Mouse (Mus musculus): ENCODE data around the gene Gm20388. TPM values are rescaled to one million over a fixed set of nuclear protein-coding genes. Genes with fewer than 3 reads are reported as not detected.

The Gm20388 gene
- polyA plus RNA-seq, 1 experiment from 2014 or later = 1.7 TPM

GRCm38 (mm10) chr8:122711480-122711879 is 2800.8 kb downstream of the Gm20388 start:
- no peak for DNase-seq (ENCODE audit: low spot score)
- Histone ChIP-seq H3K27me3 (ENCODE audit: insufficient read depth, poor library complexity, severe bottlenecking) (peaks cover 36% of the 10 kb centered on the region; the same call in 1 of the 2 replicates), H3K4me3 (no peak overlapping the region), H3K4me1 (replicated peaks) (peaks cover 40% of the 10 kb centered on the region), H3K36me3 (no peaks in the 10 kb centered on the region), H3K27ac (no peak overlapping the region), H3K9me3 (no peaks in the 10 kb centered on the region)
- WGBS = 69% methylated on average over 3 of the region's 3 CpGs

- Histone ChIP-seq H3K4me3 (no peak overlapping the region), H3K27me3 (ENCODE audit: insufficient read depth, poor library complexity, severe bottlenecking) (peaks cover 37% of the 10 kb centered on the region; the same call in 1 of the 2 replicates), H3K36me3 (no peaks in the 10 kb centered on the region), H3K9me3 (no peaks in the 10 kb centered on the region), H3K4me1 (replicated peaks) (peaks cover 36% of the 10 kb centered on the region), H3K27ac (no peak overlapping the region)
- DNase-seq (ENCODE audit: low spot score) = no peak
- WGBS = 84% methylated on average over 11 of the region's 11 CpGs
Measured at GRCm38 (mm10) chr8:122711891-122712365, 2801.3 kb downstream of the Gm20388 start.

- H3K27ac ChIP-seq = 0 out of 2 replicates have a peak overlapping the region, but pooled peaks have one; percentile 53
Measured at GRCm38 (mm10) chr8:122712411-122713156, 2801.9 kb downstream of the Gm20388 start.

GRCm38 (mm10) chr8:122713157-122713518 is 2802.5 kb downstream of the Gm20388 start:
- Histone ChIP-seq H3K4me3 (no peak overlapping the region), H3K4me1 (replicated peaks) (peaks cover 39% of the 10 kb centered on the region), H3K27me3 (ENCODE audit: insufficient read depth, poor library complexity, severe bottlenecking) (peaks cover 36% of the 10 kb centered on the region; the same call in 1 of the 2 replicates), H3K9me3 (no peaks in the 10 kb centered on the region), H3K36me3 (no peaks in the 10 kb centered on the region), H3K27ac (no peak overlapping the region)
- DNase-seq (ENCODE audit: low spot score) = no peak
- WGBS = 89% methylated on average over 5 of the region's 5 CpGs

More at GRCm38 (mm10) chr8:122712411-122713156, 2801.9 kb downstream of the Gm20388 start:
- no peaks in the 10 kb centered on the region for H3K9me3 ChIP-seq
- no peak overlapping the region for H3K4me3 ChIP-seq
- H3K4me1 ChIP-seq (replicated peaks) = peaks cover 35% of the 10 kb centered on the region
- H3K36me3 ChIP-seq = no peaks in the 10 kb centered on the region
- DNase-seq (ENCODE audit: low spot score) = no peak
- peaks cover 40% of the 10 kb centered on the region; the same call in 1 of the 2 replicates for H3K27me3 ChIP-seq (ENCODE audit: insufficient read depth, poor library complexity, severe bottlenecking)
- 76% methylated on average over 12 of the region's 12 CpGs for WGBS

GRCm38 (mm10) chr8:122716566-122716965 is 2805.9 kb downstream of the Gm20388 start:
- Histone ChIP-seq H3K9me3 (no peaks in the 10 kb centered on the region), H3K27ac (no peak overlapping the region), H3K27me3 (ENCODE audit: insufficient read depth, poor library complexity, severe bottlenecking) (peaks cover 53% of the 10 kb centered on the region), H3K36me3 (no peaks in the 10 kb centered on the region), H3K4me3 (no peak overlapping the region), H3K4me1 (replicated peaks) (peaks cover 49% of the 10 kb centered on the region)
- no peak for DNase-seq (ENCODE audit: low spot score)
- 77% methylated on average over 8 of the region's 8 CpGs for WGBS

GRCm38 (mm10) chr8:122717869-122718509 is 2807.3 kb downstream of the Gm20388 start:
- H3K27me3 ChIP-seq (ENCODE audit: insufficient read depth, poor library complexity, severe bottlenecking) = peaks cover 65% of the 10 kb centered on the region

GRCm38 (mm10) chr8:122718711-122719499 is 2808.3 kb downstream of the Gm20388 start:
- no peak for DNase-seq (ENCODE audit: low spot score)
- H3K27me3 ChIP-seq (ENCODE audit: insufficient read depth, poor library complexity, severe bottlenecking) = peaks cover 65% of the 10 kb centered on the region
- no peak overlapping the region for H3K27ac ChIP-seq
- peaks cover 39% of the 10 kb centered on the region for H3K4me1 ChIP-seq (replicated peaks)
- no peaks in the 10 kb centered on the region for H3K36me3 ChIP-seq
- no peak overlapping the region for H3K4me3 ChIP-seq
- WGBS = 86% methylated on average over 14 of the region's 14 CpGs
- H3K9me3 ChIP-seq = no peaks in the 10 kb centered on the region

More at GRCm38 (mm10) chr8:122717869-122718509, 2807.3 kb downstream of the Gm20388 start:
- H3K27ac ChIP-seq = no peak overlapping the region
- H3K4me1 ChIP-seq (replicated peaks) = peaks cover 38% of the 10 kb centered on the region
- 84% methylated on average over 10 of the region's 10 CpGs for whole genome bisulfite sequencing
- no peaks in the 10 kb centered on the region for H3K9me3 ChIP-seq
- no peak for DNase-seq (ENCODE audit: low spot score)
- no peak overlapping the region for H3K4me3 ChIP-seq
- H3K36me3 ChIP-seq = no peaks in the 10 kb centered on the region

- Histone ChIP-seq H3K36me3 (no peaks in the 10 kb centered on the region), H3K27ac (peak overlapping the region; percentile 66), H3K9me3 (no peaks in the 10 kb centered on the region), H3K4me3 (peak overlapping the region; percentile 34; the same call in 1 of the 2 replicates), H3K4me1 (replicated peaks) (peaks cover 35% of the 10 kb centered on the region), H3K27me3 (ENCODE audit: insufficient read depth, poor library complexity, severe bottlenecking) (peaks cover 61% of the 10 kb centered on the region)
- no peak for DNase-seq (ENCODE audit: low spot score)
- WGBS = 29% methylated on average over 7 of the region's 7 CpGs
Measured at GRCm38 (mm10) chr8:122719500-122720065, 2808.9 kb downstream of the Gm20388 start.

- H3K4me1 ChIP-seq (replicated peaks) = peaks cover 35% of the 10 kb centered on the region
- no peak for DNase-seq (ENCODE audit: low spot score)
- peak overlapping the region; percentile 34 for H3K4me3 ChIP-seq
- peaks cover 56% of the 10 kb centered on the region for H3K27me3 ChIP-seq (ENCODE audit: insufficient read depth, poor library complexity, severe bottlenecking)
- H3K27ac ChIP-seq = peak overlapping the region; percentile 66
- WGBS = 13% methylated on average over 25 of the region's 25 CpGs
- H3K36me3 ChIP-seq = no peaks in the 10 kb centered on the region
- H3K9me3 ChIP-seq = no peaks in the 10 kb centered on the region
Measured at GRCm38 (mm10) chr8:122720070-122720729, 2809.6 kb downstream of the Gm20388 start.

- peaks cover 59% of the 10 kb centered on the region for H3K27me3 ChIP-seq (ENCODE audit: insufficient read depth, poor library complexity, severe bottlenecking)
- H3K36me3 ChIP-seq = no peaks in the 10 kb centered on the region
- H3K27ac ChIP-seq = peak overlapping the region; percentile 66
- peaks cover 32% of the 10 kb centered on the region for H3K4me1 ChIP-seq (replicated peaks)
- WGBS = 68% methylated on average over 14 of the region's 14 CpGs
- DNase-seq (ENCODE audit: low spot score) = no peak
- no peak overlapping the region for H3K4me3 ChIP-seq
- no peaks in the 10 kb centered on the region for H3K9me3 ChIP-seq
Measured at GRCm38 (mm10) chr8:122720811-122721640, 2810.4 kb downstream of the Gm20388 start.

- H3K9me3 ChIP-seq = no peaks in the 10 kb centered on the region
- DNase-seq (ENCODE audit: low spot score) = no peak
- peaks cover 39% of the 10 kb centered on the region for H3K27me3 ChIP-seq (ENCODE audit: insufficient read depth, poor library complexity, severe bottlenecking)
- 88% methylated on average over 6 of the region's 6 CpGs for WGBS
- H3K4me1 ChIP-seq (replicated peaks) = peaks cover 27% of the 10 kb centered on the region
- no peak overlapping the region for H3K27ac ChIP-seq
- H3K4me3 ChIP-seq = no peak overlapping the region
- H3K36me3 ChIP-seq = no peaks in the 10 kb centered on the region
Measured at GRCm38 (mm10) chr8:122725187-122725586, 2814.5 kb downstream of the Gm20388 start.

Measured in hindbrain, embryonic 10.5 days (tissue).